Mouse (Mus musculus): ENCODE measurements around the gene Pten.

- TF ChIP-seq CTCF (IDR thresholded peaks at IDR 0.05; ENCODE audit: borderline replicate concordance, insufficient read depth, low read depth, low read length): no peak
- no peak; the same call in 1 of the 2 replicates for TF ChIP-seq POLR2A (IDR thresholded peaks at IDR 0.05; ENCODE audit: borderline replicate concordance, insufficient read depth, low read length)
Measured at GRCm38 (mm10) chr19:32712588-32713042, 44.7 kb upstream of the Pten start.
